In the genomic region with DNA sequence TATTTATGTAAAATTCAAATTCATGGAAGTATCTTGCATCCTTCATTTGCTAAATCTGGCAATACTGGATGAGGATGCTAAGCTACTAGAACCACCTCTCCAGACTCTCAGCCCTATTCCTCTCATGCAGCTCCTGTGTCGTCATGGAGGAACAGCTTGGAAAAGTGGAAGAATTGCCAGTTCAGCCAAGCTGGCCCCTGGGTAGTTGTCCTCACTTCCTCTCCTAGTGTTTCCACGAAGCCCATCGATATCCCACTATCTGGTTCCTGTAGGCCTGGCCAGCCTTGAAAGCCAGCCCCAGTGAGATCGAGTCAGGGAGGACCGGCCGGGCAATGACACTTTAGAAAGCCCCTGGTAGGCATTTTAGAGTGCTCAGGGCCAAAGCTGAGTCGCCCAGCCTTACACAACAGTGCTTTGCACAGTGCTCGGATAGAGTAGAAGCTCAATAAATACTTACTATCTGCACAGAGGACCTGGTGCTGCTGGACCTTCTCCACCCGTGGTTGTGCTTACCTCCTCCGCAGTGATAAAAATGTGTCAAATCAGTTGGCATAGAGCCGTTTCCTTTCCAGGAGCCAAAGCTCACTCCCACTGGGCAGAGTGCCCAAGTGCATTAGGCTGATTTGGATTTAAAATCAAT, we compare ENCODE assay signal across 13 mouse cellular contexts.
DNase-seq lines count a peak whose midpoint lies in the region; ATAC-seq and TF ChIP-seq lines count a peak whose summit lies in the region.
"Had no signal": no experiment of that assay in that cellular context is flagged by ENCODE, and none has a peak within 500 bp of the region (broad histone marks: within the 10 kb centered on the region; RNA-seq: fewer than 3 reads in every experiment).

No protein-coding gene starts in this region.

- no peak overlapping the region for H3K9ac ChIP-seq in kidney, embryonic 15.5 days
- H3K9ac ChIP-seq: embryonic facial prominence, embryonic 13.5 days; liver, embryonic 15.5 days had no signal

- H3K4me1 ChIP-seq in kidney, adult 2 months (ENCODE audit: control insufficient read depth, insufficient read depth, low read length): peaks cover 26% of the 10 kb centered on the region
- H3K4me1 ChIP-seq in kidney, embryonic 15.5 days: peaks cover 43% of the 10 kb centered on the region

- peak; percentile 3 for DNase-seq in embryo, embryonic 10 days (ENCODE audit: low spot score)
- no peak for DNase-seq in embryo, embryonic 10.5 days (ENCODE audit: low spot score)
- peak; percentile 62 for DNase-seq in kidney, adult 2 months
- DNase-seq in testis, postnatal 10 days (ENCODE audit: low spot score): peak; percentile 48
- no peak for DNase-seq in testis, postnatal 14 days (ENCODE audit: low spot score)
- no peak for DNase-seq in spleen, adult 18-20 months
- no peak for DNase-seq in thymus, postnatal 36 days
- DNase-seq: gastrocnemius, postnatal 36 days had no signal

- H3K27me3 ChIP-seq in kidney, adult 2 months (replicated peaks; ENCODE audit: control insufficient read depth, insufficient read depth, low read length): no peaks in the 10 kb centered on the region
- no peaks in the 10 kb centered on the region for H3K27me3 ChIP-seq in kidney, embryonic 15.5 days
- H3K27me3 ChIP-seq: CH12.LX; embryonic facial prominence, embryonic 13.5 days; liver, embryonic 15.5 days had no signal

- no peak overlapping the region for H3K4me2 ChIP-seq in kidney, embryonic 15.5 days
- H3K4me2 ChIP-seq: embryonic facial prominence, embryonic 13.5 days; liver, embryonic 15.5 days had no signal

- no peak for ATAC-seq in kidney, embryonic 15.5 days (replicated peaks; ENCODE audit: low FRiP score)

- H3K27ac ChIP-seq in kidney, adult 2 months (ENCODE audit: insufficient read depth, low read depth, low read length): no peak overlapping the region
- no peak overlapping the region for H3K27ac ChIP-seq in kidney, embryonic 15.5 days
- H3K27ac ChIP-seq: embryonic facial prominence, embryonic 13.5 days; layer of hippocampus, adult 2 months; liver, embryonic 15.5 days had no signal

- H3K4me3 ChIP-seq in kidney, adult 2 months (ENCODE audit: insufficient read depth, low read depth, low read length): no peak overlapping the region
- H3K4me3 ChIP-seq in kidney, embryonic 15.5 days (replicated peaks): no peak overlapping the region
- H3K4me3 ChIP-seq: embryonic facial prominence, embryonic 13.5 days; layer of hippocampus, adult 2 months; liver, embryonic 15.5 days had no signal

- no peak for TF ChIP-seq POLR2A in kidney, adult 2 months (IDR thresholded peaks at IDR 0.05; ENCODE audit: low read depth, low read length)

- 58% methylated on average over 11 of the region's 11 CpGs for WGBS in kidney, adult 2 months
- 67% methylated on average over 11 of the region's 11 CpGs for WGBS in kidney, embryonic 15.5 days

- no peak for TF ChIP-seq CTCF in kidney, adult 2 months (conservative IDR thresholded peaks at IDR 0.05; ENCODE audit: insufficient read depth, insufficient read length, low read depth, low read length)

- no peaks in the 10 kb centered on the region for H3K9me3 ChIP-seq in kidney, embryonic 15.5 days (replicated peaks)
- H3K9me3 ChIP-seq: embryonic facial prominence, embryonic 13.5 days; liver, embryonic 15.5 days had no signal

- no peaks in the 10 kb centered on the region for H3K36me3 ChIP-seq in kidney, adult 2 months (ENCODE audit: control insufficient read depth, insufficient read depth, low read length)
- no peaks in the 10 kb centered on the region for H3K36me3 ChIP-seq in kidney, embryonic 15.5 days
- H3K36me3 ChIP-seq: embryonic facial prominence, embryonic 13.5 days; liver, embryonic 15.5 days had no signal

Comparison
In these comparisons a context has a peak if more than half of its experiments do, and no peak if none do; other contexts are left out.
1. DNase-seq: peak in embryo, embryonic 10 days (single experiment), kidney, adult 2 months (single experiment) and testis, postnatal 10 days (single experiment); none in embryo, embryonic 10.5 days (single experiment), testis, postnatal 14 days (single experiment), spleen, adult 18-20 months (0 of 2) and thymus, postnatal 36 days (0 of 2).